Mouse (Mus musculus) monocyte, adult 5-6 weeks (primary cell): ENCODE data around the gene Ank3. TPM values are rescaled to one million over a fixed set of nuclear protein-coding genes. Genes with fewer than 3 reads are reported as not detected.

Source experiments
- ATAC-seq: fragments of 153-309, 156-312 bp; replicated peaks from 2 replicates; pipeline ENCODE4 v1.8.0; 2017; ENCODE audit warnings: mild to moderate bottlenecking; ENCODE audit not compliant: low TSS enrichment, insufficient number of reproducible peaks, severe bottlenecking, poor library complexity, low FRiP score
- total RNA-seq: library from RNA; stranded (forward); fragments of 200-1000, 200-491, 200-594 nt; gene quantifications from 3 replicates; pipeline ENCODE4 v1.2.3, GENCODE M21; 2017

The Ank3 gene
- total RNA-seq, 1 experiment from 2014 or later, result not detected

DNA sequence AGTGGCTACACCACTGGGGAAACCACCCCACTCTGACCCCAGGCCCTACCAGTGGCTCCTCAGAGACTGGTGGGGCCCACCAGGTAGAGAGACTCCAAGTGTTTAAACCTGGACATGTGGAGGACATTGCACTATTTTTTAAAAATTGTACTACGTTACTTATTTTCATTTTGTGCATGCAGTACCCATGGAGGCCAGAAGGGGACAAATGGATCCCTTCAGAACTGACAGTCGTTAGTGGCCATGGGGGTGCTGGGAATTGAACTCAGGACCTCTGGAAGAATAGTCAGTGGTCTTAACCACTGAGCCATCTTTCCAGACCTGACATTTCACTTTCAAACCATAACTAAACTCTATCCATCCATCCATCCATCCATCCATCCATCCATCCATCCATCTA lies 183.0 kb downstream of the Ank3 start:
- ATAC-seq, result no peak

- ATAC-seq, result no peak
Observed at GRCm38 (mm10) chr10:69583874-69584481, 185.4 kb downstream of the Ank3 start.

GRCm38 (mm10) chr10:69584566-69584965 lies 186.0 kb downstream of the Ank3 start:
- ATAC-seq, result no peak

- ATAC-seq, result no peak
Observed at GRCm38 (mm10) chr10:69585271-69585670, 186.7 kb downstream of the Ank3 start.

DNA sequence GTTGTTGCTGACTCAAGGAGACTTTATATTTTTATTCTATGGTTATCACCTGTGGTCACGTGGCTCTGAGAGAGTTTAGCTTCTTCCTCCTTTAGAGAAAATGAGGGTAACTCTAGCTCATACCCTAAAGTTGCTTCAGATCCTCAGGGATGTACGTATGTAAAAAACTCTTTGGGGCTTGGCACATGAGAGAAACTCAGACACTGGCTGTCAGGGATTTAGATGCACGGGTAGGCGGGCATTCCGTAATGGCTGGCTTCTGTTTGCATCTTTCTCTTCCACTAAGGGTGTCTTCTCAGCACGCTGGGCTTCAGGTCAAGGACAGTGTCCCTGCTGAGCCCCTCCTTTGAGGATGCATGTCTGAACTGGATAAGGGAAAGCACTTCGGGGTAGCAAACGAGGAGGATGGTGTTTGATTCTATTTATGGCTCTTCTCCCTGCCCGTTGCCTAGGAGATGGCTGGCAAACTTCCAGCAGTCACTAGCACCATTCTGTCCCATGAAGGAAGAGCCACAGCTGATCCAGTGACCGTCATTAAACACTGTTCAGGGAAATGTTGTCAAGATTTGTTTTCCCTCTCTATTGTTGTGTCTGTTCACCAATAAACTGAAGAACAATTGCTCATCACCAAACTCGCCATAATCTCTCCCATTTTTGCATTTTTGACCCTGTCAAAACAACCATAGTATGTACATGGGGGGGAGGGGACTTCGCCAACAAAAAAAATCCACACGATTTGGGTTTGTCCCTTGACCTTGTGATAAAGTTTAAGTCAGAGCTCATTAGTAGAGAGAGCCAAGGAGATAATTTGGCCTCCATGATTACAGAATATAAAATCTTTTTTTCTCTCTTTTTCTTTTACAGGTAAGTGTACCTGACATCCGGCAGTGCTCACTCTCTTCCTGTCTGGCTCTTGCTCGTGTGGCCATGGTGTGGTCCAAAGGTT lies 195.9 kb downstream of the Ank3 start:
- no peak for ATAC-seq

GRCm38 (mm10) chr10:69595487-69595886 lies 196.9 kb downstream of the Ank3 start:
- no peak for ATAC-seq

DNA sequence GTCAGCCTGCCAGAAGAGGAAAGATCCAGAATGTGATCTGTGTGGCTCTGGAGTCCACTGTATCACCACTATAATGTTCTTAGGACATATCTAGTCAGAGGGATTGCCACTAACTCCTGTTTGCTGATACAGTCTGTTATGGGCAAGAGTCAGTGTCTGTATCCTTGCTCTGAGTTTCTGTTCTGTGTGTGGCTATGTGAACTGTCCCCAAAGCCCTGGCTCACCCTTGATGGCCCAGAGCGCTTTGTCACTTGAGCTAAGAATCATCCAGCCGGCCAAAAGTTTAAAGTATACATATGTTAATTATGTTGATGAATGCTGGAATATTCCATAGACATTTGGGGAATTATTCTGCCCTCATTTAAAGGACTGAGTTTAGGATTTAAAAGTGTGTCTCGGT lies 202.9 kb downstream of the Ank3 start:
- no peak for ATAC-seq

GRCm38 (mm10) chr10:69602711-69603110 lies 204.1 kb downstream of the Ank3 start:
- no peak for ATAC-seq

DNA sequence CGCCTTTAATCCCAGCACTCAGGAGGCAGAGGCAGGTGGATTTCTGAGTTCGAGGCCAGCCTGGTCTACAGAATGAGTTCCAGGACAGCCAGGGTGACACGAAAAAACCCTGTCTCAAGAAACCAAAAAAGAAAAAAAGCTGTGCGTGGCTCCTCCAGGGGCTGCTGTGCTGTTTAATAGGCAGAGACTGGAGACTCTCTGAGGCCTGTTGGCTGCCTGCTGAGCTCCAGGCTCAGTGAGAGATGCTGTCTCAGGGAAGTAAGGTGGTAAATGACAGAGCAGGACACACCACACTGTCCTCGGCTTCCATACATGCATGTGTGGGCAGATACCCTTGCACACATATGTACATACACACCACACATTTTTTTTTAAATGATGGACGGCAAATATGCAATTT lies 206.0 kb downstream of the Ank3 start:
- no peak for ATAC-seq

- ATAC-seq, result no peak
Observed at GRCm38 (mm10) chr10:69605211-69605610, 206.6 kb downstream of the Ank3 start.

- ATAC-seq, result no peak
Observed at GRCm38 (mm10) chr10:69607611-69608119, 209.1 kb downstream of the Ank3 start.

DNA sequence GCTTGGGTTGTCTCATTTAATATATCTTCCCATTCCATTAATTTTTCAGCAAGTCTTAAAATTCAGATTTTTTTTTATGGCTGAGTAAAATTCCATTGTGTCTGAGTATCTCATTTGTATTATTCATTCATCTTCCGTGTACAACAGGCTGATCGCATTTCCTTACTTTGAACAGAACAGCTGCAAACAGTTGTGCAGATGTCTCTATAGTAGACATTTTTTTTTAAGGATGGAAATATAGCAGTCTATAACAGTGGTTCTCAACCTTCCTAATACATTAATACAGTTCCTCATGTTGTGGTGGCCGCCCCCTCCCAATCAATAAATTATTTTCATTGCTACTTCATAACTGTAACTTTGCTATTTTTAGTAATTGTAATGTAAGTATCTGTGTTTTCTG lies 212.7 kb downstream of the Ank3 start:
- no peak for ATAC-seq

DNA sequence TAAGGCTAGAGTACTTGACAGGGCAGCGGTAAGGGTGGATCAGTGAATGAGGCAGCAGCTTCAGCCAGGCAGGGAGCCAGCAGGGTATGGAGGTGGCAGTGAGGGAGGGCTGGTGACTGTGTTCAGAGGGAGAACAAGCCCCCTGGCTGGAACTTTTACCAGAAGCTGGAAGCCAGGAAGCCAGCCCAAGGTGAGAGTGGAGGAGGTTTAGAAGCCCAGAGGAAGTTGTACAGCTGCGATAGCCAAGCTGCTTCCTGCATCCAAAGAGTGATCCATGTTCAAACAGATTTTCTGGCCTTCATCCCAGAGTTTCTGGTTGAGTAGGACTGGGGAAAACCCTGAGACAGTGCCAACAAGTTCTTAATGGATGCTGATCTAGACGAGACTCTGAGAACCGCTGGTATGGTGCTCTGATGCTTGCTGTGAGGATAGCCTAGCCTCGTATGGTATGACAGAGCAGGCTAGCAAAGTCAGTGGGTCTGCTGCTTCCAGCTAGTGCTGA lies 213.3 kb downstream of the Ank3 start:
- no peak for ATAC-seq

DNA sequence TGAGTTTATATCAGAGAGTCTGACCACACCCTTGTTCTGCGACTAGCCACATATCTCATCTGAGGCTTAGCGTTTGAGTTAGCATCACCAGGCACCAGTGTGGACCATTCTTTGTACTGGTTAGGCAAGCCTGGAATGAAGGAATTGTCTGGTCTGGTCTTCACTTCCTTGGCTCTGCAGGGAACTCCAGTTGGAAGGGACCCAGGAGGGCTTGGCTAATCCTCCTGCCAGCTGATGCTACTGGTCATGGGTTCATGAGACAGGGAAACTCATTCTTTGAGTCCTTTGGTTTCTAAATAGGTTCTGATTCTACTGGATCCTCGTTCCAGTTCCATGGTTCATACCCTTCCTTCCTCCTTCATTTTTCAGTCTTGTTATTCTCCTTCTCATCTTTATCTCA lies 218.4 kb downstream of the Ank3 start:
- ATAC-seq, result no peak

- ATAC-seq, result no peak
Observed at GRCm38 (mm10) chr10:69617537-69618112, 219.1 kb downstream of the Ank3 start.

GRCm38 (mm10) chr10:69620692-69621382 lies 222.3 kb downstream of the Ank3 start:
- ATAC-seq, result no peak

DNA sequence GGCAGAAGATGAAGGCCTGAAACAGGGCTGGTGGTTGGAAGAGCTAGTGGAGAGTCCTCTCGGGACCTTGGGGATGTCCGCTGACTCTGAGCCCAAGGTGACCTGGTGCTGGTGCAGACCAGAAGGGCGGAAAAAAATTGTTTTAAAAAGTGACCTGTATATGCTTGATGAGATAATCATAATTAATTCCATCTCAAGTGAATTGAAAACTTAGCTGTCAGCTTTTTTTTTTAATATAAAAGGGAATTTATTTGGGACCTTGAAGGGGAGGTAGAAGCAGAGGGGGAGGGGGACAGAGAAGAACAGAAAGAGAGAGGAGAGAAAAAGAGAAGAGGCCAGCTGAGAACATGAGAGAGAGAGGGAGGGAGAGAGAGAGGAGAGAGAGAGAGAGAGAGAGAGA lies 229.2 kb downstream of the Ank3 start:
- ATAC-seq, result no peak

GRCm38 (mm10) chr10:69628743-69629142 lies 230.2 kb downstream of the Ank3 start:
- ATAC-seq, result no peak
